Mouse (Mus musculus) intestine, embryonic 15.5 days (tissue): ENCODE data around the gene Gm20388. TPM values are rescaled to one million over a fixed set of nuclear protein-coding genes. Genes with fewer than 3 reads are reported as not detected.
A peak's percentile ranks its signal among the peaks of the same experiment; 100 is the strongest.

ENCODE experiments used
- ATAC-seq: fragments of 200-750 bp; cut with Nextera tagmentation; 2 replicates; pipeline ENCODE4 v1.8.0; 2017; ENCODE audit warnings: moderate TSS enrichment, moderate library complexity
- H3K27ac ChIP-seq: fragments of 300-500 bp; sonication (generic); 2 replicates; pipeline ENCODE4 v1.5.1; 2015; ENCODE audit warnings: mild to moderate bottlenecking, inconsistent platforms
- H3K27me3 ChIP-seq: fragments of 300-500 bp; sonication (generic); replicated peaks from 2 replicates; pipeline ENCODE4 v1.6.1; 2015; ENCODE audit warnings: inconsistent platforms
- H3K36me3 ChIP-seq: fragments of 300-500 bp; sonication (generic); 2 replicates; pipeline ENCODE4 v1.6.1; 2015; ENCODE audit warnings: inconsistent platforms
- H3K4me1 ChIP-seq: fragments of 300-500 bp; sonication (generic); replicated peaks from 2 replicates; pipeline ENCODE4 v1.6.1; 2015; ENCODE audit warnings: inconsistent platforms
- H3K4me2 ChIP-seq: fragments of 300-500 bp; sonication (generic); replicated peaks from 2 replicates; pipeline ENCODE4 v1.6.1; 2015; ENCODE audit warnings: mild to moderate bottlenecking, inconsistent platforms
- H3K4me3 ChIP-seq: fragments of 300-500 bp; sonication (generic); replicated peaks from 2 replicates; pipeline ENCODE4 v1.5.1; 2015; ENCODE audit warnings: inconsistent platforms
- H3K9ac ChIP-seq: fragments of 300-500 bp; sonication (generic); 2 replicates; pipeline ENCODE4 v1.6.1; 2015; ENCODE audit warnings: inconsistent platforms
- H3K9me3 ChIP-seq: fragments of 300-500 bp; sonication (generic); 2 replicates; pipeline ENCODE4 v1.6.1; 2016; ENCODE audit warnings: inconsistent platforms
- WGBS: fragments of 180-500 bp; shearing (Covaris S2); methylation state at CpG from one replicate; pipeline ENCODE4 v1.1.7; 2015; 5-methylcytosine and 5-hydroxymethylcytosine counted together
- polyA plus RNA-seq: library from polyadenylated mRNA; unstranded; fragments of >200 nt; fragmentation: Nextera tagmentation; extraction: Ambion mirVana; gene quantifications from 2 replicates; pipeline ENCODE4 v1.2.1, GENCODE M21; 2015

The Gm20388 gene
- polyA plus RNA-seq, 1 experiment from 2014 or later = not detected

DNA sequence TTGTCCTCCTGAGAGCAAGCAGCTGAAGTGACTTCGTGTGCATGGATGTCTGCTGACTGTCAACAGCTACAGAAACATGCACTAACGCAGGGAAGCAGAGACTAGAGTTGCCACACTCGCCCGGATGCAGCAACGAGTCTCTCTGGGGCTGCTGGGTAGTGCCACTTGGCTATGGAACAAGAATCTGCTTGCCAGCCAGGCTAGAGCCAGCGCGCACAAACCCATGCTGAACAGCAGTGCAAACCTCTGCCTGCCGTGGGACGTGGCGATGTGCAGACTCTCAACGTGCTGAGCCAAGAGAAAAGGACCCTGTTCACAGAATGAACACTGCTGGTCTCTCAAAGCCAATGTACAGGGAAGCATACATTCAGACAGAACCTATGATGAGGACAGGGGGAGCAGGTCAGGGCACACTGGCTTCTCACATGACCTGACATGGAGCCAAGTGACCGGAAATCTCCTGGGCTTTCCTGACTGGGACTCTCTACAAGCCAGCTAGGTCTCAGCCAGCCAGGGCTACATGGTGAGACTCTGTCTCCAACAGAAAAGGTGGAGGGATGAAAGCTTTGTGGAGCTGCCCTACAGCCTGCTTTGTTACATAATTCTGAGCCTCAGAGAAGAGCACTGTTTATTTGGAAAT is 1901.4 kb downstream of the Gm20388 start:
- 93% methylated on average over 12 of the region's 12 CpGs for WGBS
- peaks cover 11% of the 10 kb centered on the region; the same call in 1 of the 2 replicates for H3K36me3 ChIP-seq
- H3K27me3 ChIP-seq = no peaks in the 10 kb centered on the region
- H3K9me3 ChIP-seq = no peaks in the 10 kb centered on the region
- no peak for ATAC-seq
- H3K4me1 ChIP-seq = no peaks in the 10 kb centered on the region
- no peak overlapping the region for H3K9ac ChIP-seq
- no peak overlapping the region for H3K27ac ChIP-seq
- H3K4me2 ChIP-seq = no peak overlapping the region
- H3K4me3 ChIP-seq = no peak overlapping the region

DNA sequence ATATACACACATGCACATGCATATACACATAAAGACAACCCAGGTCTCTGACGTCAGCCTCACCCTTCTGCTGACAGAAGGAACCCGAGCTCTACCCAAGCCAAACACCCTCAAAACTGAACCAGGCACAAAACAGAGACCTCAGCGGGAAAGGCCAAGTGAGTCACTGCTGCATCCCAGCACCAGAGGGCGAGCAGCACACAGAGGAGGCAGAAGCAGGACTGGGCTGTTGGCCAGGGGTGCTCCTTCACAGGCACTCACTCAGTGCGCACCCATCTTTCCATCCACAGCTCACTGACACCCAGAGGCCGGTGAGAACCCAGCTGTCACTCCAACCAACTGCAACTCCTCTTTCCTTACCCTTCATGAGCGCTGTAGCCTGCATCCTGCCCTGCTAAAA is 1907.6 kb downstream of the Gm20388 start:
- Histone ChIP-seq H3K4me2 (no peak overlapping the region), H3K36me3 (peaks cover 12% of the 10 kb centered on the region; the same call in 1 of the 2 replicates), H3K4me3 (no peak overlapping the region), H3K27ac (no peak overlapping the region), H3K27me3 (no peaks in the 10 kb centered on the region), H3K4me1 (no peaks in the 10 kb centered on the region), H3K9me3 (no peaks in the 10 kb centered on the region), H3K9ac (no peak overlapping the region)
- ATAC-seq = no peak
- WGBS = 85% methylated on average over 7 of the region's 7 CpGs

DNA sequence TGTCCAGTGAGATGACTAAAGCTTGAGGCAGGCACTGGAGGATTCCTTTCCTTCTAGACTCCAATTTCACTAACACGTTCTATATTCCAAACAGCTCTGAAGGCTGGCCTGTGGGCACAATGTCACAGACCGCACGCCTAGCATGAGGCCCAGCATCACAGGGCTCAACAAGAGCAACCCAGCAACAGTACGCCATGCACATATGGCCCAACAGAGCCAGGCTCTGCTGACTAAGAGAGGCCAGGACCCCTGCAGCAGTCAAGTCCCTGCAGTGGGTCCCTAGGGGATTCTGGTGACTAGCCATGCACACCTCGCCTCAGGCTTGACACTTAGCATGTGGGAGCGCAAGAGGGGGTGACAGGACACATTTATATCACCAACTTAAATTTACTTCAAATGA is 1910.2 kb downstream of the Gm20388 start:
- Histone ChIP-seq H3K9ac (no peak overlapping the region), H3K27me3 (no peaks in the 10 kb centered on the region), H3K4me2 (no peak overlapping the region), H3K4me3 (no peak overlapping the region), H3K36me3 (0 out of 2 replicates have a peak, but pooled peaks cover 6% of the 10 kb centered on the region), H3K27ac (no peak overlapping the region), H3K4me1 (no peaks in the 10 kb centered on the region), H3K9me3 (no peaks in the 10 kb centered on the region)
- ATAC-seq = no peak
- WGBS = 92% methylated on average over 6 of the region's 6 CpGs

DNA sequence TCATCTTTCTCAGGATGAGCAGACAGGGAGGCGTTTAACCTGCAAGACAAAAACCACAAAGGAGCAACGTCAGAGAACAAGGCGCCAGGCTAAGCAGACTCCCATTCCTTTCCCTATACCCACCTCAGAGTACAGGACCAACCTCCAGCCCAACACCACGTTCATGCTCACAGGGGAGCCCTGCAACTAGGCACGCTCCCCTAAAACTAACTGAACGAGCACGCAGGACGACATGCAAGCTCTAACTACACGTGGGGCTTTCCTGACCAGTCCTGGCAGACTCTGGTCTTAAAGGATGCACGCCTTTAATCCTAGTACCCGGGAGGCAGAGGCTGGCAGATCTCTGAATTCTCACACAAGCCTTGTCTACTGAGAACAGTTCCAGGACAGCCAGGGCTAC is 1910.7 kb downstream of the Gm20388 start:
- Histone ChIP-seq H3K4me2 (no peak overlapping the region), H3K4me3 (no peak overlapping the region), H3K9ac (no peak overlapping the region), H3K27ac (no peak overlapping the region), H3K36me3 (0 out of 2 replicates have a peak, but pooled peaks cover 6% of the 10 kb centered on the region), H3K27me3 (no peaks in the 10 kb centered on the region), H3K9me3 (no peaks in the 10 kb centered on the region), H3K4me1 (no peaks in the 10 kb centered on the region)
- 87% methylated on average over 11 of the region's 11 CpGs for WGBS
- ATAC-seq = no peak

DNA sequence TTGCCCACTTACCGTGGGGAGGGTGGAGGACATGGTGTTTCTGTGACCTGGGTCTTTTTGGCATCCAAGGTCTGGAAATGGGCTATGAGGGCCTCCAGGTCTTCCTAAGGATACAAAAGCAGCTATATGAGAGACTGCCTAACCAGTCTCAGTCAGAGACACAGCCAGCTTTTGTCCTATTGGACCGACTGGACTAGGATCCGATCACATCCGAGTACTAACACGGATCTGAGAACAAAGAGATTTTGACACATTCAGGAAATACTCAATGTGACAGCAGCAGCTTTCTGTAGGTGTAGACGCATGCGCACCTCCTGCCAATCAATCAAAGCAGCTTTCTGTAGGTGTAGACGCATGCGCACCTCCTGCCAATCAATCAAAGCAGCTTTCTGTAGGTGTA is 1911.1 kb downstream of the Gm20388 start:
- no peaks in the 10 kb centered on the region for H3K4me1 ChIP-seq
- 90% methylated on average over 9 of the region's 9 CpGs for WGBS
- H3K27me3 ChIP-seq = no peaks in the 10 kb centered on the region
- H3K9ac ChIP-seq = no peak overlapping the region
- no peak overlapping the region for H3K27ac ChIP-seq
- ATAC-seq = no peak
- 0 out of 2 replicates have a peak, but pooled peaks cover 6% of the 10 kb centered on the region for H3K36me3 ChIP-seq
- no peak overlapping the region for H3K4me3 ChIP-seq
- H3K4me2 ChIP-seq = no peak overlapping the region
- no peaks in the 10 kb centered on the region for H3K9me3 ChIP-seq

DNA sequence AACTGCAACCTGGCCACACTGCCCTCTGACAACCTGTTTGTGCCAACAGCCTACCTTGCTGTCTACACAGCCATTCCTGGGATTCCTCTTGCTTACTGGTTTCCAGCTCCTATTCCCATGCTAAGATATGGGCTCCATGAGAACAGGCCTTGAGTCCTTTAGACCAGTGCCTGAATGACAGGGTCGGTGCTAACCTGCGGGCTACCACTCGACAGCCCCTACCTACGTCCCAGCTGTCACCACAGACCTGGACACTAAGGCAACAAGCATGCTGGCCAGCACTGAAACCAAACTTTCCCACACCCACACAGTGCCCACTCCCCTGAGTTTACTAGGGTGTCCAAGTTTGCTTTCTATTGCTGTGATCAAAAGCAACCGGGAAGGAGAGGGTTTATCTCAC is 1917.1 kb downstream of the Gm20388 start:
- H3K36me3 ChIP-seq = no peaks in the 10 kb centered on the region
- H3K4me3 ChIP-seq = no peak overlapping the region
- no peaks in the 10 kb centered on the region for H3K9me3 ChIP-seq
- no peak overlapping the region for H3K27ac ChIP-seq
- no peaks in the 10 kb centered on the region for H3K27me3 ChIP-seq
- peaks cover 18% of the 10 kb centered on the region for H3K4me1 ChIP-seq
- no peak for ATAC-seq
- H3K9ac ChIP-seq = no peak overlapping the region
- 96% methylated on average over 5 of the region's 5 CpGs for WGBS
- H3K4me2 ChIP-seq = peak overlapping the region; percentile 96; the same call in 1 of the 2 replicates

DNA sequence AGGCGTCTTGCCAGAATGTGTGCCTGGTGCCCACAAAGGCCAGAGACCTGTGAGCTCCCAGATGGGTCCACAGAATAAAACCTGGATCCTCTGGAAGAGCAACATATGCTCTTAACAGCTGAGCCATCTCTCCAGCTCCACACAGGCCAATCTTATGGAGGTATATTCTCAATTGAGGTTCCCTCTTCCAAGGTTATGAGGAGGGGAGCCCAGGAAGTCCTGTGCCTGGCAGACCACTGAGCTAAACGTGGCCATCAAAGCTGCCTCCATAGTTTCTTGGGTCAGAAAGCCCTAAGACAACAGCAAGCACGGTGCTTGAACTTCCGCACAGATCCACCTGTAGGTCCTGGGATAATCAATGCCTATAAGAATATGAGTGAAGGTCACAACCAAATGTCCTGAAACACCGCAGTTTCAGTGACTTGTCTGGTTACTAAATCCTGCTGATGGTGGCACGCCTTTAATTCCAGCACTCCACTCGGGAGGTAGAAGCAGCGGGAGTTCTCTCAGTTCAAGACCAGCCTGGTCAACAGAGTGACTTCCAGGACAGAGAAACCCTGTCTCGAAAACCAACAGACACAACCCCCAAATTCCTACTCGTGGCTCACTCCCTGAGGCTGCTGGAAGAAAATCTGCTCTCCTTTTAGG is 1917.9 kb downstream of the Gm20388 start:
- peaks cover 18% of the 10 kb centered on the region for H3K4me1 ChIP-seq
- no peaks in the 10 kb centered on the region for H3K36me3 ChIP-seq
- 27% methylated on average over 10 of the region's 10 CpGs for WGBS
- peak overlapping the region; percentile 85 for H3K4me3 ChIP-seq
- H3K9me3 ChIP-seq = no peaks in the 10 kb centered on the region
- no peak overlapping the region for H3K27ac ChIP-seq
- peak overlapping the region; percentile 96 for H3K4me2 ChIP-seq
- ATAC-seq = no peak
- peak overlapping the region; percentile 77 for H3K9ac ChIP-seq
- H3K27me3 ChIP-seq = no peaks in the 10 kb centered on the region

DNA sequence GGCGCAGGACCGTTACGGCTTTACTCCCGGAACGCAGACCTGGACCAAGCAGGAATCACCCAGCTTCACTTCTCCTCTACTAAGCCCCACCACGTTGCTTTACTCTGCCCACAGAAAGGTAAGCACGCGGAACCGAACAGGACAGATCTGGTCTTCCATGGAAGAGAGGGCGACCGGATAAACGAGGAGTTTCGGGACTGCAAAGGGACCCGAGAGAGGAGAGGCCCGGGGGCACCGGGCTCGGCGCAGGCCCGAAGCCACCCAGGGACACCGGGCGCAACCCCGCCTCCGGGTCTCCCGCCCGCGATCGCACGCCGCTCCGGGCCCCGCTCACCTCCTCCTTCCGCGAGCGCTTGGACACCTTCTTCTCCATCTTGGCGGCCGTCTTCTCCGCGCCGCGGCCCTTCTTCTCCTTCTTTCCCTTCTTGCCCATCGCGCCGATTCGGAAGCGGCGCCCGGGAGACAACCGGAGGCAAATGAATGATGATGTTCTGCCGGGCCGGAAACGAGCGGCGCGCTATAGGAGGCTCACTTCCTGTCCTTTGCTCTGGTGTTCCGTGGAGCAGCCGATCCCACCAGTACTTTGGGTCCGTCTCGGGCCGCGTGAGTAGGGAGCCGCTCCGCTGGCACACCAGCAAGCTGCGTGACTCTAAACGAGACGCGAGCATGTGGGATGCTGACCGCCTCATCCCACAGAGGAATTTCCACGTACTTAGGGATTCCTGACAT is 1918.6 kb downstream of the Gm20388 start, which contains the start of gene Klhdc4:
TSS of gene Klhdc4 (minus strand) at position 522 of the 729 bp plus-strand sequence.
- peaks cover 18% of the 10 kb centered on the region for H3K4me1 ChIP-seq
- H3K4me3 ChIP-seq = peak within 1 kb of the TSS; percentile 85
- WGBS = under 1% methylated on average over 68 of the region's 68 CpGs
- H3K36me3 ChIP-seq = no peaks in the 10 kb centered on the region
- peak; percentile 99 for ATAC-seq
- H3K27ac ChIP-seq = 0 out of 2 replicates have a peak within 1 kb of the TSS, but pooled peaks have one; percentile 9
- no peaks in the 10 kb centered on the region for H3K27me3 ChIP-seq
- H3K9ac ChIP-seq = peak within 1 kb of the TSS; percentile 77
- H3K4me2 ChIP-seq = peak within 1 kb of the TSS; percentile 96
- H3K9me3 ChIP-seq = no peaks in the 10 kb centered on the region

DNA sequence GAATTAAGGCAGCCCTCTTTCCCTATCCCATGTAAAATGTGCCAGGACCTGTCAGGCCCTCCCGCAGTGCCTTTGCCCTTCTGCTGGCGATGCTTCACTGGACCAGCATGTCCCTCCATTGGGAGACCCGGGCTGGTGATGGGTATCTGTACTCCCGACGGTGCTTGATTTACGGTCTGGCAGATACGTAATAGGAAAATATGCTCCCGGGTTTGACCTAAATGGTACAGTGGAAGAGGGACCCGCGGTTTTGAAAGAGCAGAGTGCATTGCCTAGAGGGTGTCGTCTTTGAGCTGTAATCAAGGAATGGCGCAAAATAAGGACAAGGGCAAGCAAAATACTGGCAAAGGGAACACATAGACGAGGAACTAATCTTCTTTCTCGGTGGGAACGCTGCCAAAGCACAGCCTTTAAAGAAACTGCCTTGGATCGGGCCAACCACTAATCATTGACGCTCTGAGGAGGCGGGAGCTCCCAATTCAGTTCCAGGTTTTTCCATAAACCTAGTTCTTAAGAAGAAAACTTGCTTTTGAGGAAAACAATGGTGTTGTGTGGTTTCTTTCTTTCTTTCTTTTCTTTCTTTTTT is 1919.2 kb downstream of the Gm20388 start:
- Histone ChIP-seq H3K27ac (no peak overlapping the region), H3K9me3 (no peaks in the 10 kb centered on the region), H3K9ac (peak overlapping the region; percentile 77), H3K4me1 (peaks cover 18% of the 10 kb centered on the region), H3K4me2 (peak overlapping the region; percentile 96), H3K36me3 (no peaks in the 10 kb centered on the region), H3K27me3 (no peaks in the 10 kb centered on the region), H3K4me3 (peak overlapping the region; percentile 85)
- WGBS = 19% methylated on average over 18 of the region's 18 CpGs
- peak; percentile 88 for ATAC-seq

DNA sequence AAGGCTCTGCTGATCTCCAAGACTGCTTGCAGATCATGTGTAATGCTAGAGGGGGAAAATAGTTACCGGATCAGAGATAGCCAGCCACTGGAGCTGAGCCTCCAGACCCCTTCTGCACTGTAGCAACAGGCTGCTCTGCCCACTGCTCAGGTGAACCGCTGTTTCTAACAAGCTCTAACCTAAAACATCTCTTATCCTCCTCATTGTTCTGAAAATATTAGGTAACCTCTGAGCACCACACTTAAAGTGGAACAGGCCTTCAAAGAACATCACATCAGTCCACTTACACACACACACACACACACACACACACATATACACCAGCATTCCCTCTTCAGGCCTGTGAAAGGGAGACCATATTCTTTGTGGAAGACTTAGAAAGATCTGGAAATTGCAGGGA is 1921.4 kb downstream of the Gm20388 start:
- Histone ChIP-seq H3K36me3 (no peaks in the 10 kb centered on the region), H3K9me3 (no peaks in the 10 kb centered on the region), H3K9ac (no peak overlapping the region), H3K4me1 (peaks cover 18% of the 10 kb centered on the region), H3K27ac (no peak overlapping the region), H3K27me3 (no peaks in the 10 kb centered on the region), H3K4me3 (no peak overlapping the region), H3K4me2 (no peak overlapping the region)
- no peak for ATAC-seq
- WGBS = 80% methylated on average over 2 of the region's 2 CpGs

DNA sequence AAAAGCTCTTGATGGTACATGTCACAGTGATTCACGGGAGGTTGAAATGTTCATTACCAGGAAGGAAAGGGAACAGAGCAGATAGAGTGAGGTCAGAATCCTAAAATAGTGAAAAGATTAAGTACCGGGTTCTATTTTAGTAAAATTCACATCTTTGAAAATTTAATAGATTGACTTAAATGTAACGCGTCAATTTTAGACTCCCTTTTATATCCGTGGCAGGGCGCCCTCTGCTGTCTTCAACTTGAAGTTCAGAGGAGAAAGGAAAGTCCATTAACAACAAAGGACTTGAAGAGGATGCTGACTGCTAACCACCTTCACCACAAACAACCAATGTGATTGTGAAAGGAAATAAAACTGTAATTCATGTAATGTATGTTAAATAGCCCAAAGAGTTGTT is 1921.9 kb downstream of the Gm20388 start:
- Histone ChIP-seq H3K27me3 (no peaks in the 10 kb centered on the region), H3K4me3 (no peak overlapping the region), H3K36me3 (no peaks in the 10 kb centered on the region), H3K4me1 (peaks cover 18% of the 10 kb centered on the region), H3K4me2 (no peak overlapping the region), H3K9me3 (no peaks in the 10 kb centered on the region), H3K27ac (no peak overlapping the region), H3K9ac (no peak overlapping the region)
- WGBS = 11% methylated on average over 6 of the region's 6 CpGs
- ATAC-seq = no peak

DNA sequence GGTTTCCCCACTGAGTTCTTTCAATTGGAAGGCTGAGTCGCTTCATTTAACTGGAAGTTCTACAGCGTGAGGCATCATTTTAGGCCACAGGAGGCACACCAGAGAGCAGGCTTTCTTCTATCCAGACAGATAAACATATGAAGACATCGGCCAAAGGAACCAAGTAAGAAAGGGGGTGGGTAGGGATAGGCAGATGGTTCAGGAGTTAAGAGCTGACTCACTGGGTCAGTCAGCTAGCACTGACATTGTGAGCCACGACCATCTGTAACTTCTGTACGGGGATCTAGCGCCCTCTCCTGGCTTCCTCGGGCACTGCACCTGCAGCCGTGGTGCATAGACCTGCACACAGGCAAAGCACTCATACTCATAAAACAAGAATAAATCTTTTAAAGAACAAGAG is 1930.6 kb downstream of the Gm20388 start:
- Histone ChIP-seq H3K4me1 (no peaks in the 10 kb centered on the region), H3K9me3 (no peaks in the 10 kb centered on the region), H3K4me3 (no peak overlapping the region), H3K27me3 (no peaks in the 10 kb centered on the region), H3K4me2 (no peak overlapping the region), H3K9ac (no peak overlapping the region), H3K36me3 (no peaks in the 10 kb centered on the region), H3K27ac (no peak overlapping the region)
- no peak for ATAC-seq
- 56% methylated on average over 8 of the region's 8 CpGs for WGBS
